Mouse (Mus musculus): ENCODE measurements around the gene Qrich1.
A peak's percentile ranks its signal among the peaks of the same experiment; 100 is the strongest.

Gene Qrich1

DNA sequence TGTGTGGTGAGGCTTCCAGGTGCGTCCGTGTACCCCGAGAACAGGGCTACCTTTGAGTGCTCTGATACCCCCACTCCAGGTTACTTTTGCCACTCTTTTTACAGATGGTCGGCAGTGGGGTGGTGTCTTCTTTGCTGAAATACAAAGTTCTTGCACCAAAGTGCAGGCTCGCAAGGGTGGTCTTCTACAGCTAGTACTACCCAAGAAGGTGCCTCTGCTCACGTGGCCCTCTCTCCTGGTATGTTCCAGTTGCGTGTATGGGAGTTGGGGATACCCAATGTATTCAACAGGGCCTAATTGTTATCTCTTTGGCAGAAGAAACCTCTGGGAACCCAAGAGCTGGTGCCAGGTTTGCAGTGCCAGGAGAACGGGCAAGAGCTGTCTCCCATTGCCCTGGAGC, 23.4 kb upstream of the Qrich1 start:
- DNase-seq = no peak

DNA sequence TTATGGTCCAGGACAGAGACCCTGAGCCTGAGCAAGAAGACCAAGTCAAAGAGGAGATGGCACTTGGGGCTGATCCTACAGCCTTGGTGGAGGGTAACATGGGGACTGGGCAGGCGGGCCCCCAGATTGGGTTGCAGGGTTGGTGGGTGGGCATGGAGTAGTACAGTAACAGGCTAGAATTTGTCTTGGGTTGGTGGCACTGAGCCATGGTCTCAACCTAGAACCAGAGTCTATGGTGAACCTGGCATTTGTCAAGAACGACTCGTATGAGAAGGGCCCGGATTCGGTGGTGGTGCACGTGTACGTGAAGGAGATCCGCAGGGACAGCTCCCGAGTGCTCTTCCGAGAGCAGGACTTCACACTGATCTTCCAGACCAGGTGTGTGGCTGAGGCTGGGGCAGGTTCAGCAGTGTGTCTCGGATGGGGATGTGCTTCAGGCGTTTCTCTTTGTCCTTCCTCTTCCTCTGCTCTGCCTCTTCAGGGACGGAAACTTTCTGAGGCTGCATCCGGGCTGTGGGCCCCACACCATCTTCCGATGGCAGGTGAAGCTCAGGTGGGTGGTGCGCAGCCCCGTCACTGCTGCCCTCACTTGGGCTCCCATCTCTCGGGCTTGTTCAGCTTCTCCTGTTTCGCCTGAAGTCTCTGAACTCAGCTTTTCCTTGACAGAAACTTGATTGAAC, 22.3 kb upstream of the Qrich1 start:
- DNase-seq = no peak

DNA sequence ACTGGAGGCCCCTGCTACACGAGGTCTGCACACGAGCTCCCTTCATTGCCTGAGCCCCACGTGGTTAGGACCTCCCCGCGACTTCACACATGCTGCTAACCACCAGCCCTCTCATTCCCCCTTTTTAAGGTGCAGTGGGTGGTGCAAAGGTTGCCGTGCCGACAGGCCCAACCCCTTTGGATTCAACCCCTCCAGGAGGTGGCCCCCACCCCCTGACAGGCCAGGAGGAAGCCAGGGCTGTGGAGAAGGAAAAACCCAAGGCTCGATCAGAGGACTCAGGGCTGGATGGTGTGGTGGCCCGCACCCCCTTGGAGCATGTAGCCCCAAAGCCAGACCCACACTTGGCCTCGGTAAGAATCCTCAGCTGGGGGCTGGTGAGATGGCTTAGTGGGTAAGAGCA, 21.7 kb upstream of the Qrich1 start:
- no peak for DNase-seq

DNA sequence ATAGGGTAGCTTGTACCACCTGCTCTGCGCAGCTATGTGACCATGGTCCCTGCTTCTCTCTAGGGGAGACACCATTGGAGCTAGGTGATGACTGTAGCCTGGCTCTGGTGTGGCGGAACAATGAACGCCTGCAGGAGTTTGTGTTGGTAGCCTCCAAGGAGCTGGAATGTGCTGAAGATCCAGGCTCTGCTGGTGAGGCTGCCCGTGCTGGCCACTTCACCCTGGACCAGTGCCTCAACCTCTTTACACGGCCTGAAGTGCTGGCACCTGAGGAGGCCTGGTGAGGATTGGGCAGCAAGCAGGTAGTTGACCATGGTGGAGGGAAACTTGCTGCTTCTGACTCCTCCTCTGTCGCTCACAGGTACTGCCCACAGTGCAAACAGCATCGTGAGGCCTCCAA, 17.4 kb upstream of the Qrich1 start:
- no peak for DNase-seq

DNA sequence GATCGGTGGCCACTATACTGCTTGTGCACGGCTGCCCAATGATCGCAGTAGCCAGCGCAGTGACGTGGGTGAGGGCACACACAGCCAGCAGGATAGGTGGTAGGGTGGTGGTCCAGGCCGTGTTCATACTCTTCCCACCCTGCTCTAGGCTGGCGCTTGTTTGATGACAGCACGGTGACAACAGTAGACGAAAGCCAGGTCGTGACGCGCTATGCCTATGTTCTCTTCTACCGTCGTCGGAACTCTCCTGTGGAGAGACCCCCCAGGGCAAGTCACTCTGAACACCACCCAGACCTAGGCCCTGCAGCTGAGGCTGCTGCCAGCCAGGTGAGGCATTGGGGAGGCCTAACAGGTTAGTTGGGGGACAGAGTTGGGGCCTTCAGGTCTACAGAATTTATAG, 16.7 kb upstream of the Qrich1 start:
- DNase-seq = no peak

DNA sequence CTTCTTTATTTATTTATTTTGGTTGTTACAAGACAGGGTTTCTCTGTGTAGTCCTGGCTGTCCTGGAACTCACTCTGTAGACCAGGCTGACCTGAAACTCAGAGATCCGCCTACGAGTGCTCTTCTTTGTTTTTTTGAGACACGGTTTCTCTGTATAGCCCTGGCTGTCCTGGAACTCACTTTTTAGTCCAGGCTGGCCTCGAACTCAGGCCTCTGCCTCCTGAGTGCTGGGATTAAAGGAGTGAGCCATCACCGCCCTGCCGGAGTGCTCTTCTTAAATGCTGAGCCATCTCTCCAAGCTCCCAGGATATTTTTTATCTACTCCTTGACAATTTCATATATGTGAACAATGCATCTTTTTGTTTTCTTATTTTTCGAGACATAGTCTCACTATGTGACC, 9.7 kb upstream of the Qrich1 start:
- no peak for DNase-seq

DNA sequence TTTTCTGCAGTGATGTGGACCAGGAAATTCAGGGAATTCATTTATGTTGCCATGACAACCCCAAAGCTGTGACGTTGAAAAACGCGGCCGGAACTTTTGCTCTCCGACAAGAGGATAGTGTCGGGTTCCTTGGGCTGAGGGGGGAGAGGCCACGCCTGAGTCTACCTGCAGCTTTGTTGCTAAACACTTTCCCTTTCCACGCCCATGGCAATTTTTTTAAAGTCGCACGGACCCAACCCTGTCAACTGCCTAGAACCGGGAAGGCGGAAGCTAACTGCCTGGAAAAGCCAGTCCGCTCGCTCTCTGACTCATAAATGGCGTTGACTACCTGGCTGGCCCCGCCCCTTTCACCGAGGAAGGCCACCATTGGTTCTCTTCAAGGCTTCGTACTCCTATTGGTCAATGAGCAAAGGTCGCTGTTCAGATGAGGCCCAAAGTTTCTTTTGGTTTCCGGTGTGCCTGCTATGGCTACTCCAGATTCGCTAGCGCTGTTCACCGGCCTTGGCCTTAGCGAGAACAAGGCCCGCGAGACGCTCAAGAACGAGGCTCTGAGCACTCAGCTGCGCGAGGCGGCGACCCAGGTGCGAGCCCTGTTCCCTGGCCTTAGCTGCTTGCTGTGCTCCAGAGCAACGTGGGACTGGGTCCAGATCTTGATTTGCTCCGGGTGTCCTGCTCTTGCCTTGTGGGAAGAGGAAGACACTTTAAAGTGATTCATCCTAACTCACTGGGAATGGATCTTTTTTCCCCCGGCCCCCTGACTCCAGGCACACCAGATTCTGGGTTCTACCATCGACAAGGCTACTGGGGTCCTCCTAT, 8.8 kb upstream of the Qrich1 start, which contains the start of gene Qars:
Gene Qars, plus strand, starts transcription at position 88 of the 816 bp plus-strand sequence.
- DNase-seq = peak; percentile 93 to 95

DNA sequence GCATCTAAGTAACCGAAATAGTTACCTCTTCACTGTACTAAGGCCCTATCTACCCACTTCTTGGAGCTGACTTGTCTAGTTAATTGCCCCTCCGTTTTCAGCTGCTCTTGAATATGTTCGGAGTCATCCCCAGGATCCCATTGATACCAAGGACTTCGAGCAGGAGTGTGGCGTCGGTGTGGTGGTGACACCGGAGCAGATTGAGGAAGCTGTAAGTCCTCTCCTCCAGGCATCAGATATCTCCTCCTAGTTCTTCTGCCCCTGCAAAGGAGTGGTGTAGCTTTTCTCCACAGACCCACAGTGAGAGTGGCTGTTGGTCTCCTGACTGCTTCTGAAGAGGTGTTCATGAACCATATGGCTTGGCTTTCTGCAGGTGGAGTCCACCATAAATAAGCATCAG, 7.8 kb upstream of the Qrich1 start:
- DNase-seq = no peak

DNA sequence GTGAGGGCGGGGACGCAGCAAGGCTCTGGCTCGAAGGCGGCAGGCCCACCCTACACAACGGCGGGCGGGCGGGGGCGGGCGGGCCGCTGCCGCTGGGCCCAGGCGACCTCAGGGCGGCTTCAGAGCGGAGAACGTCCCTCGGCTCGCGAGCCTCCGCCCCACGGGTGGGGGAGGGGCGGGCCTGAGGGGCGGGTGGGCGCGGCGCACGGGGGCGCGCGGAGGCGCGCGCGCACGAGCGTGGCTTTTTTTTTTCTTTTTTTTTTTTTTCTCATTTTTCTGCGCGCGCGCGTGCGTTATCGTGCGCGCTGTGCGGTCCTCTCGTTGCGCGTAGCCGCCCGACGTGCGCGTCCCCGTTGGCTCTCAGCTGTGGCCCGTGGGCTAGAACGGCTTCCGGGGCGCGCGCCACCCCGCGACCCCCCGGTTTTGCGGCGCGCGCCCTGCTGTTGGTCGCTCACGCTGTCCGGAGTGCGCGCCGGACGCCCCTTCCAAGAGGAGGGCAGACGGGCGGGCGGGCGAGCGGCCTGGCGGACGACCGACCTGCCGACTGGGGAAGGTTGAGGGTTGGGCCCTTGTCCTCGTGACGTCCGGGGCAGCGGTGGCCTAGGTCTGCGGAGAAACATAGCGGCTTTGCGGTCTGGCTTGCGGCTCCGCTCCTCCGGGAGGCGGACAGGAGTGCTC, 786 bp downstream of the Qrich1 start:
- DNase-seq = peak; percentile 87 to 93

DNA sequence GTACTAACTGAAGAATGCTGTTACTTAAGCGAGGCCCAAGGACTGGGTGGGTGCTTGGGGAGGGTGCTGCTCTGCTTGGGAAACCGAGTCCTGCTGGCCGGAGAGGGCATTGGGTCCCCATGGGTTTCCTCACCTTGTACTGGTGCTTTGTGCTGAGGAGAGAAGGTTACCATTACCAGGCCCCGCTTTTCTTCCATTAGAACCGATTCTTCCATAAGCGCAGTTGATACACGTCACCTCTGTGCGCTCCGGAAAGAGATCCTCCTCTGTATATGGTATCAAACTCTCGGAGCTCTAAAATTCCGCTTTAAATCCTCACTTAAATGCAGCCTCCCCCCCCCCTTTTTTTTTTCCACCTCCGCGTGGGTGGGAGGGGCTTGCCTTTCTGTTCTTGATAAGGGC, 1.3 kb downstream of the Qrich1 start:
- DNase-seq = no peak

DNA sequence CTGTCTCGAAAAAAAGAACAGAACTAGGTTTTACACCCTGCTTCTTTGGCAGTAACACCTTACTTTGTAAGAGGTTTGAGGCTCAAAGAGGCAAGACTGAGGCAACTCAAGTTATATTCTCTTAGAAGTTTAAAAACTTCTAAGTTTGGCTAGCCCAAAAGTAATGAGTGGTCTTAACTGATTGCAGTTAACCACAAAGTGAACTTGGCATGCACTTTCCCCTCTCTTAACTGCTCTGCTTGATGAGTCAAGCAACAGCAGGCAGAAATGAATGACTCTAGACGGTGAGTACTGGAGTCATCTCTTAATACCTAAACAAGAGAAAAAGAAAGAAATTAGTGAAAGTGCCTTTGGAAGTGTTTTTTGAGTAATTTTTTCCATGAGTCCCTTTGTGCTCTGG, 5.0 kb downstream of the Qrich1 start:
- no peak for DNase-seq

DNA sequence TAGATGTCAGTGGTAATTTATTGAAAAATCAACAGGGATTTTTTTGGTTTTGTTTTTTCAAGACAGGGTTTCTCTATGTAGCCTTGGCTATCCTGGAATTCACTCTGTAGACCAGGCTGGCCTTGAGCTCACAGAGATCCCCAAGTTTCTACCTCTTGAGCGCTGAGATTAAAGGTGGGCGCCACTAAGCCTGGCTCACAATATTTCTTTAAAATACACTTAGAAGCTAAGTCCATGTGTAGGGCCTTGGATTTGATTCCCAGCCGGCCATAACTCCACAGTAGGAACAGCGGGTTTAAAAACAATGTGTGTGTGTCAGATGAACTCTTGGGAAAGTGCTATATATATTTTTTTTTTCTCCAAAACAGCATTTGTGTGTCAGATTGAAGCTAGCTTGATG, 6.7 kb downstream of the Qrich1 start:
- DNase-seq = no peak

DNA sequence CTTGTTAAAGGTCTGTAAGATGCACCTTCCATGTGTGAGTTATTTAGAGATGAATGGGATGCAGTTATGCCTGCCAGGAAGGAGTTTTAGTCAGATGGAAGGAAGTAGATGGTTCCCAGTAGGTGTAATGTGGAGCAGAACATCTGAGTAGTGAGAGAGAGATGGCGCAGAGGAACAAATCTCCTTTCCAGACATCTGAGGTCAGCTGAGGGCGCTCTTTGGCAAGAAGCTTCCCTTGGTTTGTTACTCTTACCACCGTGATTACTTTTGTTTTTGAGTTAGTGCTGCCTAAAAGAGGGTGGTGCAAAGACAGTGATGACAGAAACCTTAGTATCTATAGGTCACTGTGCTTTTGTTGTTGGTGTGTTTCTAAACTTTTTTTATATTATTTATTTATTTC, 8.8 kb downstream of the Qrich1 start:
- no peak for DNase-seq

DNA sequence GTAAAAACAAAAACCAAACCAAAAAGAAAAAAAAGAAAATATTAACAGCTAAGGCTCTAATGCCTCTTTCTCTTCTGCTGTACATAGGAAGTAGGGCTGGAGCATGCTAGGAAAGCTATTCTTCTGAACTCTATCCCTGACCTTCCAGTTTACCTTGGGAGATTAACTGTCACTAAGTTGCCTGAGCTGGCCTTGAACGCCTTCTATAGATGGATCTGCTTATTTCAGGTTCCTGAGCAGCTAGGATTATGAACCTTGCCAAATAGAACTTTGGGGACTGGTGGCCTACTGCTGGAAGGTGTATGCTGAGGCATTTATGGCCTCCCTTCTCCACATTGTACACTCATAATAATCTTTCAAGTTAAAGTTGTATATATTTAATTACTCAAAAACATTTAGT, 14.3 kb downstream of the Qrich1 start:
- no peak for DNase-seq

DNA sequence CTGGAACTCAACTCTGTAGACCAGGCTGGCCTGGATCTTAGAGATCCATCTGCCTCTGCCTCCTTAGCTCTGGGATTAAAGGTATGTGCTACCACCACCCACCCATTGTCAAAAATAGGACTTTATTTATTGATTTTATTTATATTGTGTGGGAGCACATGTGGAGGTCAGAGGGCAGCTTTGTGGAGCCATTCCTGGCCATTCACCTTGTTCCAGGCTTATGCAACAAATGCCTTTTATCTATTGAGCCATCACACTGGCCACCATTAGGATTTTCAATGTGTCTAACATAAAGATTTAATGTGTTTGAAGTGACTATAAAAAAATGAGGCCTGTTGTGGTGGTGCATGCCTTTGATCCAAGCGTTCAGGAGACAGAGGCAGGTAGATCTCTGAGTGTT, 14.9 kb downstream of the Qrich1 start:
- no peak for DNase-seq

DNA sequence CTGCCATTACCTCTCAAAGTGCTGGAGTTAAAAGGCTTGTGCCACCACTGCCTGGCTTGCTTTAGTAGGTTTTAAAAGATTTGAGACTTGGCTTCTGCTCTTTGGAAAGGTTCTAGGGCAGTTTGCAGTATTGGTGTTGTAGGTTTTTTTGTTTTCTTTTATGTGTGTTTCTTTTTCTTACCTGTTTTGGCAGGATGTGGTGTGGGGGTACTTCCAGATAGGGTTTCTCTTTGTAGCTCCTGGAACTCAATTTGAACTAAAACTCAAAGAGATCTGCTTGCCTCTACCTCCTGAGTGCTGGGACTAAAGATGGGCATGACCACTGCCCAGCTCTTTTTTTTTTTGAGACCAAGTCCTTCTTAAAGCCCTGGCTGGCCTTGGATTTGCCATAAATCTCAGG, 24.2 kb downstream of the Qrich1 start:
- DNase-seq = no peak

DNA sequence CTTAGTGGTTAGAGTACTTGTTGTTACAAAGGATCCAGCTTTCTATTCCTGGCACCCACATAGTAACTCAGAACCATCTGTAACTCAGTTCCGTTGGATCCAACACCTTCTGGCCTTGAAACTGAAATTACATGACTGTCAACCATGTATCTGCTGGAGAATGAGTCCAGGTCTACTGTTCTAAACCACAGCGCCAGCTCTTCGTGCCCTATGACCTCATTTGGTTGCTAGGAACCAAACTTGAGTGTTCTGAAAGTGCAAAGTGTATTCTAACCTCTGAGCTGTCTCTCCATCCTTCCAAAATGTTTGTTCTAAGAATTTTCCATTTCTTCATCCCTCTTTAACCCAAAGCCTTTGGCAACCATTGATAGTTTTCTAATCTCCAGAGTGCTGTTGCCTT, 29.4 kb downstream of the Qrich1 start:
- no peak for DNase-seq

DNA sequence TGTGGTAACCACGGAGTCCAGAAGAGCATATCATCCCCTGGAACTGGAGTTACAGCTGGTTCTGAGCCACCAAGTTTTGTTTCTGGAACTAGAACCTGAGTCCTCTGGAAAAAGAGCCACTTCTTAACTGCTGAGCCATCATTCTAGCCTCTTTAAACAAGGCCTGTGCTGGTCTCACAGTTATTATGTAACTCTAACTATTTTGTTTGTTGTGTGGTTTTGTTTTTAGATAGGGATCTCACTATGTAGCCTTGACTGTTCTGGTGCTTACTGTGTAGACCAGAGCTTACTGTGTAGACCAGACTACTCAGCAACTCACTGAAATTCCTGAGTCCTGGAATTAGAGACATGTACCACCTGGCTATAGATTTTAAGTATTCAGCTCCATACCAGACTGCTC, 30.3 kb downstream of the Qrich1 start:
- no peak for DNase-seq

DNA sequence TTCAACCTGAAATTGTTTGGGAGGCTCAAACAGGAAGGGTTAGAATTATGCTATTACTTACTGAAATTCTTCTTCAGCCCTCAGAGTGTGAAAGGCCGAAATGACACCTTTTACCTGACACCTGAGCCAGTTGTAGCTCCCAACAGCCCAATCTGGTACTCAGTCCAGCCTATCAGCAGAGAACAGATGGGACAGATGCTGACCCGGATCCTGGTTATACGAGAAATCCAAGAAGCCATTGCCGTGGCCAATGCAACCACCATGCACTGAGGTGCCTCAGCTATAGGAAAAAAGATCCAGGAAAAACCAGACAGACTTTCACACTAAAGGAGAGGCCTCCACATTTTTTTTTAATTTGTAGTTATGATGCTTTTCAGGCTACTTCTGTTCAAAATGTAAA, 42.6 kb downstream of the Qrich1 start:
- no peak for DNase-seq

DNA sequence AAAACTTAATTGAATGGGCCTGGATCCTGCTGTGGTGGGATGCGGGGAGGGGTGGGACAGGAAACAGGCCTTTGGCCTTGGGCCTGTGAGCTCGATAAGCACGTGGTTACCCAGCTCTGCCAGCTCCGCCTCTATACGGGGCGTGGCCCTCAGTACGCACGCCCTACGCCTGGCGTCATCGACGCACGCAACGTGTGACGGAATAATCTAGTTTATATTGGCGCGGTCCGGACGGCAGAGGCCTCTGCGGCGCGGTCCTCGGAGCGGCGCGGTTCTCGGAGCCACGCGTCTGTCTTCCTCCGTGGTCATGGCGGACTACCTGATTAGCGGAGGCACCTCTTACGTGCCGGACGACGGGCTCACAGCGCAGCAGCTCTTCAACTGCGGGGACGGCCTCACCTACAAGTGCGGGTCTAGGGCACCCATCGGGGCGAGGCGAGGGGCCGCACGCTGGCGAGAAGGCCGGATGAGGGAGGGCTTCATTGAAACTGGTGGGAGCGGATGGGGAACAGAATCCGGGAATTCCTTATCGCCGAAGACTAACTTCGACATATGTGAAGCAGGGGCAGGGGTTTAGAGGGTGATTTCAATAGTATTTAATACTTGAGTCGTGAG, 43.7 kb downstream of the Qrich1 start, which contains the start of gene Impdh2:
Gene Impdh2, plus strand, starts transcription at position 60 of the 615 bp plus-strand sequence.
- peak; percentile 91 to 94 for DNase-seq

DNA sequence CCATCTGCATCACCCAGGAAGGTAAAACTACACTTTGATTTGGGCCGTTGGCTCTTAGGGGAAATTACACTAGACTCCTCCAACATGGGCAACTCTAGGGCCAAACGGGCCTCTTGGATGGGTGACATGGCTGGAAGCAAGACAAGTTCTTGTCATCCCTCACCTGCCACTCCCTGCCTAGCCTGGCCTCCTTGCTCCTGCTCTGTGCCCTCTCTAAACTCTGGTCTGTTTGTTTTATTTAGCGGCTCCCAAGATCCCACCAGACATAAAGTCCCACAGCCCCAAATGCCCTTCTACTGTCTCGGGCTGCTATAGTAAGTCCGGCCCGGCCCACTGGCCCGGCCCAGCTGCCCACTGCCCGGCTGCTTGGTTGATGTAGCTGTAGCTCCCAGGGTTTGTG, 47.1 kb downstream of the Qrich1 start:
- no peak for DNase-seq

DNA sequence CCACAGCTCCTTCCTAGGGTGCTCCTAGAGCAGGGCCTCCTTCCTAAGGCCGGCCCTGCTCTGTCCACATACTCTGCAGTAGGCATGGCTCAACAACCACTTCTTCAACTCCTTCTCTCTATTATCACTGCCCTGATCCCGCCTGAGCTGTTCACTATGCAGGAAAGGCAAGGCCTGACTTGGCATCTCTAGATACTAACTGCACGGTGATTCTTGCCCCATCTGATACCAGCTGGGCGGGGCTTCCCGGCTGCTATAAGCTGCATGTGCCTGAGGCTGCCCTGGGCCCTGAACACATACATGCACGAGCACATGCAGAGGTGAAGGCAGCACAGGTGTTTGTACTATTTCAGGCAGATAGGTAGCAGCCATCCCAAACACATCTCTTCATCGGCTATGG, 47.5 kb downstream of the Qrich1 start:
- DNase-seq = no peak
